Mouse (Mus musculus): ENCODE results near the gene Ptdss2.

- TF ChIP-seq CTCF (IDR thresholded peaks at IDR 0.05; ENCODE audit: insufficient read depth, low read length), result no peak
- no peak for TF ChIP-seq POLR2A (IDR thresholded peaks at IDR 0.05; ENCODE audit: borderline replicate concordance, extremely low read depth, low read depth, low read length)
These were observed 47.7 kb downstream of the Ptdss2 start for GRCm38 (mm10) chr7:141169866-141170265.

Measured in lung, adult 2 months (tissue).